Mouse (Mus musculus) liver, adult 2 months (tissue): ENCODE measurements around the gene Drp2.

Source experiments
- CTCF ChIP-seq: fragments of 200-500 bp; IDR thresholded peaks from 2 replicates; pipeline ENCODE4 v1.5.1; 2011; ENCODE audit warnings: low read depth, low read length, control low read depth
- POLR2A ChIP-seq: fragments of 200-500 bp; IDR thresholded peaks from 2 replicates; pipeline ENCODE4 v1.6.1; 2011; ENCODE audit warnings: low read length, control low read depth; ENCODE audit not compliant: insufficient read depth; ENCODE audit errors: extremely low read depth

GRCm38 (mm10) chrX:134412096-134412495 is 7.7 kb downstream of the Drp2 start:
- TF ChIP-seq POLR2A = no peak
- TF ChIP-seq CTCF = no peak
